Mouse (Mus musculus): ENCODE results near the gene Selenbp2.
"Not testable (repeated sequence)": the region's sequence is repeated elsewhere in the genome, so short reads cannot be mapped to it uniquely, and the experiment has no call there.

Selenbp2 gene

GRCm38 (mm10) chr3:94691694-94692093 is 1.7 kb upstream of the Selenbp2 start:
- not testable (repeated sequence) for DNase-seq

GRCm38 (mm10) chr3:94693874-94694273 is 518 bp downstream of the Selenbp2 start:
- not testable (repeated sequence) for DNase-seq

- not testable (repeated sequence) for DNase-seq
Observed at GRCm38 (mm10) chr3:94695591-94695990, 2.2 kb downstream of the Selenbp2 start.

GRCm38 (mm10) chr3:94696257-94696656 is 2.9 kb downstream of the Selenbp2 start:
- DNase-seq = not testable (repeated sequence)

GRCm38 (mm10) chr3:94702163-94702810 is 8.9 kb downstream of the Selenbp2 start:
- DNase-seq = not testable (repeated sequence)

GRCm38 (mm10) chr3:94702856-94703255 is 9.5 kb downstream of the Selenbp2 start:
- DNase-seq = no peak

GRCm38 (mm10) chr3:94703364-94703763 is 10.0 kb downstream of the Selenbp2 start:
- peak in 1 of 2 experiments; percentile 42 for DNase-seq

- not testable (repeated sequence) for DNase-seq
Observed at GRCm38 (mm10) chr3:94710591-94710990, 17.2 kb downstream of the Selenbp2 start.

GRCm38 (mm10) chr3:94713424-94713823 is 20.1 kb downstream of the Selenbp2 start:
- not testable (repeated sequence) for DNase-seq

GRCm38 (mm10) chr3:94718253-94718652 is 24.9 kb downstream of the Selenbp2 start:
- DNase-seq = not testable (repeated sequence)

- DNase-seq = not testable (repeated sequence)
Observed at GRCm38 (mm10) chr3:94723637-94724036, 30.3 kb downstream of the Selenbp2 start.

- no peak for DNase-seq
Observed at GRCm38 (mm10) chr3:94745691-94746090, 52.3 kb downstream of the Selenbp2 start.

All from cerebellum, postnatal 25 days (tissue).